Mouse (Mus musculus) T-helper 17 cell (primary cell): Measurements from ENCODE around the gene Khsrp.

Source experiments
- in situ Hi-C, 2 experiments: fragments of 300-600 bp; cut with MboI, MseI; formaldehyde crosslinking; loops; 1 replicate in 1 of 2; 2 replicates in 1 of 2; pipeline ENCODE4 v1.15.1; 2025; ENCODE audit warnings: high pct_unique_total_duplicates in 2 of 2

Khsrp gene

GRCm38 (mm10) chr17:57030931-57031660 is at the start of gene Khsrp:
Khsrp (minus strand) TSS chr17:57031522.
- in situ Hi-C loops, result no loop called here

DNA sequence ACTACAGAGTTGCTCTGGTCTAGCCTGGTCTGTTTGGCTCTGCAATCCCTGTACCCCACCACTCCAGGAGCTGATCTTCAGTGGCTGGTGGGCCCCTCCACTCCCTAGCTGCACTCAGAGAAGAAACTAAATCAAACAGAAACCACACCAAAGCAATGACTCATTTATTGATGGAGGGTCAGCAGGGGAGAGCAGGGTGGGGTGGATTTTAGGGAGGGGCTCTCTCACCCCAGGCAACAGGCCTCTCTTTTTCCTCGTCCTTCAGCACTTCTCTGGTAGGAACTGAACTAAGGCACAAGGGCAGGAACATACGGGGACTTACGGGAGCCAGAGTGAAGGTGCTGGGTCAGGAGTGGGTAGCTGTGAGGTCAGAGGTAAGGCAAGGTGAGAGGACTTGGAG is 48.6 kb upstream of the Khsrp start:
- in situ Hi-C loops, result no loop called here

DNA sequence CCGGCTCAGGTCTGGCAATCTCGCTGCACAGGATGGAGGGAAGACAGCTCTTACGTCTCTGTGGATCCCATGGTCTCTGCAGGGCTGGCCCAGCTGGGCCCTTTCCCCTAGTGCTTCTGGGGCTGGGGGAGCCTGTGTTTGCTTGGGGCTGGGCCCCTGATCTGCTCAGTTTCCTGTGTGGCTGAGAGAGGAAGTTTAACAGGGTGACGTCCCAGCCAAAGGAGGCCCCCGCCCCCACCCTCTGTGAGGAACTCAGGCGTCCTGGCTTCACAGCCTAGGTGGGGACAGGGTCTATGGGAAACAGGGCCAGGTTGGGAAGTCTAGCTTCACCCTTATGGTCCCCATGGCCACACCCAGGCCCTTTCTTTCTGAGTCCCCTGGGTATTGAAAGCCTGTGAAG is 47.0 kb upstream of the Khsrp start, which contains the start of gene Dennd1c:
Gene Dennd1c (minus strand): TSS at position 179 of the 400 bp plus-strand sequence.
- in situ Hi-C loops, result no loop called here

DNA sequence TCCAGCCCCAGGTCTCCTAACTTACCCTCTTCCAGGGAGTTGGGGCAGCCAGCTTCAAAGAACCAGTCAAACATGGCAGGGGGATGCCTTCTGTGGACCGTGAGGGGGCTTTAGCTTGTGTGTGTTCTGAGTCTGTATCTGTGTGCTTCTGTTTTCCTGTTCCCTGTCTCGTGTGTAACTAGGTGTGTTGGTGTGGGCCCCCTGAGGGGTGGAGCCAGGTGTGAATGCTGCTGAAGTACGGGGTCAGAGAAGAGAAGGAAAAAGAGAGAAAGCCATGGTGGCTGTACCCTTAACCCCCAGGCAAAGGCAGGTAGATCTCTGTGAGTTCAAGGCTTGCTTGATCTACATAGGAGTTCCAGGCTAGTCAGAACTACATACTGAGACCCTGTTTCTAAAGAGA is 45.6 kb upstream of the Khsrp start:
- in situ Hi-C loops, result no loop called here

DNA sequence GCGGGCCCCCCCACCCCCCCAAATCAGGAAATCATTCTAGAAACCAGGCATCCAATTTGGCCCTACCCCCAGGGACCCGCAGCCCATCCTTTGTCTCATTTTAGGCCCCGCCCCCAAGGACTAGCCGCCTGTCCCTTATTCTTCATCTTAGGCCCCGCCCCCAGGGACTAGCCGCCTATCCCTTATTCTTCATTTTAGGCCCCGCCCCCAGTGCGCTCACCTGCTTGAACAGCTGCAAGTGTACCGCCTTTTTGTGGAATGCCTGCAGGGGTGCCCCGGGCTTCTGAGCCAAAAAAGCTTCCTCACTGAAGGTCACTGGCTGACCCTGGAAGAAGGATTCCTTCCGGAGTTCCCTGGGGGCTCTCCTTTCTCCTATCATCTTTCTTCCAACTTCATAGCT is 39.4 kb upstream of the Khsrp start:
- in situ Hi-C loops, result no loop called here

DNA sequence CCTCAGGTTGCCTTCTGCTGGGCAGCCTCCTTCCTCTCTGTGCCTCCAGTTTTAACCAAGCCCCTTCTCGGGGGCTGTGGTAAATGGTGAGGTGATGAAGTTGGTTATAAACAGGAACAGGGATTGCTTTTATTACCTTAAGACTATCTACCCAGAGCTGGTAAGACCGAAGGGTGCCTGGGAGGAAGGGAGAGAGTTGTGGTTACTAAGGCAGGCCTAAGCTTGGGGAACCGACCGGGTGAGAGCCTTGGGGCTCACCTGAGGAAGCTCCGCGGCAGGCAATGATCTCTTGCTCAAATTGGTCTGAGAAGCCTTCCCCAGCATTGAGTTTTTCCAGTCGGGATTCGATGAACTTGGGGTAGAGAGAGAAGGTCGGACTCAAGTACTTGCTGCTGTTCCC is 39.0 kb upstream of the Khsrp start:
- in situ Hi-C loops, result no loop called here

DNA sequence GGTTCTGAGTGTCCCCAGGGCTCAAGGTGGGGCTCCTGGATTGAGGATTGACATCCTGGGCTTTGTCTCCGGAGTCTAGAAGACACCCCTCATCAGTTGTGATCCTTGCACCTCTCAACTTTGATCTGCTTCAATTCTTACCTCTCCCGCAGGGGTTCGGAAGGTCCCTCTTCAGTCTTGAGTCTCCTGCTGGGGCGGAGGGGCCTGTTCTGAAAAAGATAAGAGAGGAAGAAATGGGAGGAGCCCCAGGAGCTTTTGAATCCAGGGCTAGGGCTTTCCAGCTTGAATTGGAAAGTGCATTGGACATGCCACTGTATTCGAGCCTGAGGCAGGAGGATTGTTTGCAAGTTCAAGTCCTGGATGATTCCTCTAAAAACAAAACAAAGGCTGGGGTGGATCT is 35.6 kb upstream of the Khsrp start:
- in situ Hi-C loops, result no loop called here

- in situ Hi-C loops, result no loop called here
These were observed 31.7 kb upstream of the Khsrp start for GRCm38 (mm10) chr17:57063031-57063430.

GRCm38 (mm10) chr17:57062548-57062947 is 31.2 kb upstream of the Khsrp start:
- in situ Hi-C loops, result no loop called here

DNA sequence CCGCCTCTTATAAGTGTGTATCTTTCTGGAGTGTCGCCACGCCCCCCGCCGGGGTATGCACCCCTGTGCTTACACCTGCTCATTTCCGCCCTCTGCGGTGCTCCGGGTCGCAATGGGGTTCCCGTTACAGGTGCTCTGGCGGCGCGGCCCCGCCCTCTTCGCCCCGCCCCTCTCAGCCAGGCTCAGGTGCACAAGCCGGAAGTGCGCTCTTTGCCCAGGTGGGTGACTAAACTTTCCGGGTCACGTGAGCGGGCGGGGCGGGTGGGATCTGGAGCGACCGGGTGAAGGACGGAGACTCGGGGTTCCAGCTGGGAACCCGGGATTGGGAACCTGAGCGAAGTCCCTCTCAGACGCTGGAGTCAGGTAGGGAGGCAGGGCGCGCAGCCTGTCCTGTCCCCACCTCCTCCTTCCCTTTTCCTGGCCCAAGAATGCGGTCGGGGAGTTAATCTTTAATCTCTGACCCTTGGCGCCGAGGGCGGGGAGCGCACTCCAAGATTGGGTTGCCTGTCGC is 30.7 kb upstream of the Khsrp start:
- in situ Hi-C loops, result no loop called here

- in situ Hi-C loops, result no loop called here
These were observed 29.7 kb upstream of the Khsrp start for GRCm38 (mm10) chr17:57061069-57061468.

DNA sequence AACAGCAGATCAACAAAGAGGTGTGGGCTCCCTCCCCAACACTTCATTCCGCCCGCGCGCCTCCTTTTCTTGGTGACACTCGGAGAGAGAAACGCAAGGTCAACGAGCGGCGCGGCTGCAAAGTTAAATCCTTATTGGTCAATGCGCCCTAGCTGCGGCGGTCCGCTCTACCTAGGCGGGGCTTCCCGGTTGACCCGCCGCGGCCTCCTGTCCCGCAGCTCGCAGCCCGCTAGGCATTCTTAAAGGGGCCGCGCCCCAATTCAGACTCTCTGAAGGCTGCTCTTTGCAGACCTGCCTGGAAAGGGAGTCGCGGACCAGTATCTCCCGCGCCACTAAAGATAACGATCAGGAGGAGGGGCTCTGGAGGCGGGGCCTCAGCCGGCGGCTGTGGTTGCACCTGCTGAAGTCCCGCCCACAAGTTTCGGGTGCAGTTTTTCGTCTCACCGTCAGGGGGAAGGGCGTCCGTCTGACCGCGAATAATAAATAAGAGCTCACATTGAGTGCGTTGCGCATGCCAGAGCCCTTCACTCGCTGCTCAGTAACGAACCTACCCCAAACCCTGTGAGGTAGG is 29.0 kb upstream of the Khsrp start:
- in situ Hi-C loops, result no loop called here

DNA sequence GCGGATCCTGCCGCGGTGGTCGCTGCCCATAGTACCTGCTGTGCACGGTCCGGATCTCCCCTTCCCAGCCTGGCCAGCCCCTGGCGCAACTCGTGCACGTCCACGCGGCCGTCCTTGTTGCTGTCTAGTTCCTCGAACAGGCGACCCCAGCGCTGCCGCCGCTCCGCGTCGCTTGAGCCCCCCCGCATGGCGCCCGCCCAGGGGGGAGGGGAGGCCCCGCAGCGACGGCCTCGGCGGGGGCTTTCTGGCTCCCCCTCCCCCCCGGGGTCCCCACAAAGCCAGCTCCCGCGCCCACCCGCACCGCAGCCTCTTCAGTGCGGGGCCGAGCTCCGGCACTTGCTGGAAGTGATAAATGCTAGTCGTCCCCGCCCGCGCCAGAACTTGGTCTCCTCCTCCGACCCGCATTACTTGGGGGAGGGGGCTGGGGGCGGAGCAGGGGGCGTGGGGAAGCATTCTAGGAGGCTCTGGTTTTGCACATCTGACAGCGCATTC is 28.2 kb upstream of the Khsrp start, which contains the start of gene Slc25a23:
Gene Slc25a23 (minus strand): TSS at position 378 of the 492 bp plus-strand sequence.
- in situ Hi-C loops, result no loop called here

DNA sequence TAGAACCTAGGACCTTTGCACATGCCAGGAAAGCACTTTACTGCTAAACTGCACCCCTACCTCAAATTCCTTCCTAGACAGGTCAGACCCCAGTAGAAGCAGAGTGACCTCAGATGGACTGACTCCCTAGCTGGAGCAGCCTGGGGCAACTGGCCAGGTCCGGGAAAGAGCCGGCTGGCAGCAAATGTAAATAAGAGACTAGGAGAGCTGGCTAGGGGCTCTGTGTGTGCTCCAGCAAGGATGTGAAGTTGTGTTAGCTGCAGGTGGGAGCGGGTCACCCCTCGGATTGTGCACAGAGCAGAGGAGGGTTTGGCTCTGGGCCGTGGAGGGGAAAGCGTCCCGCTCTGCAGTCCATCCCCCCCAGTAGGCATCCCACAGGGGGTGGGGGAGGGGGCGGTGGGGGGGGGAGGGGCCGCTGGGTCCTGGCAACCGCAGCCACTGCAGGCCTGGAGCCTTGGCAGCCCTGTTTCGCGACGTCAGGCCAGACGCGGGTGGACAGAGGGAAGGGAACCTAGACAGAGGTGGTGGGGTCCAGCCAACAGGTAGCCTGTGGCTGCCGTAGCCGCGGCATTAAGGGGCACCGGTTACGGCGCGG is 27.7 kb upstream of the Khsrp start, which contains the start of gene Crb3:
Gene Crb3 (plus strand): TSS at position 215 of the 595 bp plus-strand sequence.
- in situ Hi-C loops, result no loop called here

GRCm38 (mm10) chr17:57056246-57056645 is 24.9 kb upstream of the Khsrp start:
- in situ Hi-C loops, result no loop called here

DNA sequence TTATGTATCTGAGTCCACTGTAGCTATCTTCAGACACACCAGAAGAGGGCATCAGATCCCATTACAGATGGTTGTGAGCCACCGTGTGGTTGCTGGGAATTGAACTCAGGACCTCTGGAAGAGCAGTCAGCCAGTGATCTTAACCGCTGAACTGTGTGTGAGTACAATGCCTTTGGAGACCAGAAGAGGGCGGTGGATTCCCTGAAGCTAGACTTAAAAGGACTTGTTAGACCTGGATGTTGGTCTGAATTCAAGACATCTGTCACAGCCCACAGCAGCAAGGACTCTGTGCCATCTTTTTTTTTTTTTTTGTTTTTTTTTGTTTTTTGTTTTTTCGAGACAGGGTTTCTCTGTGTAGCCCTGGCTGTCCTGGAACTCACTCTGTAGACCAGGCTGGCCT is 20.4 kb upstream of the Khsrp start:
- in situ Hi-C loops, result loop anchor here in 1 of 2 experiments (5.0 kb wide), 1 partner anchor 121 kb away; no protein-coding TSS in a partner anchor

DNA sequence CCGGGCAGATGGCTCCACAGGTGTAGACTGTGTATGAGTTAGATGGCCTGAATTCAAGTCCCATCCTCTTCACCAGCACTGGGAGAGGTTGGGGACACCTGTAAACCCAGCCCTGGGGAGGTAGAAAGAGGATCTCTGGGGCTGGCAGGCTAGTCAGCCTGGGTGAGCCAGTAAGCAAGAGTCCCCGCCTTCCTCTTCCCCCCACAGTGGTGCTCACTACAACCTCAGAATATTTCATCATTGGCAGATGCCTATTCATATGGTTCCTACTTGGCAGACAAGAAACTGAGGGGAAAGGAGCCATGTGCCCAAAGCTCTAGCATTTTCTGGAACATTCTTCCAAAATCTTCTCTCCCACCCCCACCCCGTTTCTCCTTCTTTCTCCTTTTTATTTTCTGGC is 17.5 kb upstream of the Khsrp start:
- in situ Hi-C loops, result no loop called here

- in situ Hi-C loops, result no loop called here
These were observed 16.1 kb upstream of the Khsrp start for GRCm38 (mm10) chr17:57047406-57047805.

DNA sequence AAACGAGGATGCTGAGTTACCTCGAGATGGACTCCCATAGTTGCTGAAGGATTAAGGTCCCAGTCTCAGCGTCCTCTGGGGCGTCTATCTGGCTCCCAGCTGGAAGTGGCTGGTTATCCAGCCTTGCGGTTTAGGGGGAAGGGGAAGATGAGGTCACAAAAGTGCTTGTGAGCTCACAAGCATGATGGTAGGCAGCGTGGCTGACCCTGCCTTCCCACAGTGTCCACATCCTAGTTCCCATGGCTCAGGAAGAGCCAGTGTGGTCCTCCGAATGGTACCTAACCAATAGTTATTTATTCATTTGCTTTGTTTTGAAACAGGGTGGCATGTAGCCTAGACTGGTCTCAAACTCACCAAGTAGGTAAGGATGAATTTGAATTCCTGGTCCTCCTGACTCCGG is 10.2 kb upstream of the Khsrp start, which contains the start of gene Slc25a41:
Gene Slc25a41 (minus strand): TSS at position 101 of the 400 bp plus-strand sequence.
- in situ Hi-C loops, result no loop called here

DNA sequence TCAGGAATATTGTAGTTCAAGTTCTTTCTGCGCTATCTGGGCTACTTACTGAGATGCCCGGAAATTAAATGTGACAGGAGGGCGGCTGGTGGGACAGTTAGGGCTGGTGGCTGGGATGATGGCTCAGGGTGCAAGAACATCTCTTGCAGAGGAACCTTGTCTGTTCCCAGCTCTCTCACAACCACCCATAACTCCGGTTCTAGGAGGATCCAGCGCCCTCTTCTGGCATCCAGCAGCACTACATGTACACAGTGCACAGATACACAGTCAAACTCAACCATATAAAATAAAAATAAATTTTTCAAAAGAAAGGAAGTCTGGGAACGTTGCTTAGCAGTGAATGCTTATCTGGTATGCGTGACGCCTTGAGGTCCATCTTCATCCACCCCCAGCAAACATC is 7.7 kb upstream of the Khsrp start:
- in situ Hi-C loops, result no loop called here

- in situ Hi-C loops, result no loop called here
These were observed 1.5 kb upstream of the Khsrp start for GRCm38 (mm10) chr17:57032854-57033253.
